Mouse (Mus musculus): ENCODE data around the gene Wipf3.

- TF ChIP-seq POLR2A (IDR thresholded peaks at IDR 0.05; ENCODE audit: low read depth, low read length) (no peak), CTCF (IDR thresholded peaks at IDR 0.05; ENCODE audit: borderline replicate concordance, insufficient read depth, low read length) (no peak)
Measured at GRCm38 (mm10) chr6:54496214-54496613, 66.8 kb downstream of the Wipf3 start.

Measured in embryonic fibroblast, embryonic 13.5 days (primary cell).